Mouse (Mus musculus) neural tube, embryonic 12.5 days (tissue): ENCODE data around the gene Smg1. TPM values are rescaled to one million over a fixed set of nuclear protein-coding genes. Genes with fewer than 3 reads are reported as not detected.
"Not testable (repeated sequence)": the region's sequence is repeated elsewhere in the genome, so short reads cannot be mapped to it uniquely, and the experiment has no call there.

Source experiments
- ATAC-seq: fragments of 200-750 bp; cut with Nextera tagmentation; 2 replicates; pipeline ENCODE4 v1.8.0; 2017; ENCODE audit warnings: low read depth, mild to moderate bottlenecking, moderate TSS enrichment, moderate library complexity; ENCODE audit not compliant: low FRiP score
- H3K27ac ChIP-seq: fragments of 300-500 bp; sonication (generic); 2 replicates; pipeline ENCODE4 v1.5.1; 2016
- H3K27me3 ChIP-seq: fragments of 300-500 bp; sonication (generic); replicated peaks from 2 replicates; pipeline ENCODE4 v1.6.1; 2016; ENCODE audit warnings: mild to moderate bottlenecking
- H3K36me3 ChIP-seq: fragments of 300-500 bp; sonication (generic); 2 replicates; pipeline ENCODE4 v1.6.1; 2016; ENCODE audit warnings: mild to moderate bottlenecking
- H3K4me1 ChIP-seq: fragments of 300-500 bp; sonication (generic); 2 replicates; pipeline ENCODE4 v1.6.1; 2016
- H3K4me2 ChIP-seq: fragments of 300-500 bp; sonication (generic); replicated peaks from 2 replicates; pipeline ENCODE4 v1.6.1; 2016; ENCODE audit warnings: mild to moderate bottlenecking
- H3K4me3 ChIP-seq: fragments of 300-500 bp; sonication (generic); 2 replicates; pipeline ENCODE4 v1.5.1; 2016
- H3K9ac ChIP-seq: fragments of 300-500 bp; sonication (generic); 2 replicates; pipeline ENCODE4 v1.6.1; 2016; ENCODE audit warnings: mild to moderate bottlenecking
- H3K9me3 ChIP-seq: fragments of 300-500 bp; sonication (generic); 2 replicates; pipeline ENCODE4 v1.6.1; 2016; ENCODE audit warnings: mild to moderate bottlenecking
- WGBS: fragments of 180-500 bp; shearing (Covaris S2); methylation state at CpG from one replicate; pipeline ENCODE4 v1.1.7; 2016; 5-methylcytosine and 5-hydroxymethylcytosine counted together
- polyA plus RNA-seq: library from polyadenylated mRNA; unstranded; fragments of >200 nt; fragmentation: Nextera tagmentation; extraction: Ambion mirVana; gene quantifications from 2 replicates; pipeline ENCODE4 v1.2.1, GENCODE M21; 2016

Smg1 gene
- polyA plus RNA-seq, 1 experiment from 2014 or later, result 18.8 TPM

DNA sequence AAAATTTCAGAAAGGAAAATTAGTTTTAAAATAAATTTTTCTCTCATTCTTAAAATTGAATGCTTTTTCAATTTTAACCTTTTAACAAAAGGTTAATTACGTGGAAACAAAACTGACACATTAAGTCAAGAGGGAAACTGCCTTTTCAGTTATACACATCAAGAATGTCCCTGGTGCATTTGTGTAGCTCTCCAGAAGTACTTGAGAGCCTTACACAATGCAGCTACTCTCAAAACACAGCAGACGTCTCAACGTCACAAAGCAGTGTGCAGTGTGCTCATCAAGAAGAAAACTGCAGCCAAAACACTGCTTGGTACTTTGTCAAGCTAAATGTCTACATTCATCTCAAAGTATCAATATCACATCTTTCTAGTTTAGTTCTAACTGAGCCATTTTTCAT, 63.7 kb downstream of the Smg1 start:
- Histone ChIP-seq H3K36me3 (peaks cover 54% of the 10 kb centered on the region), H3K4me1 (no peaks in the 10 kb centered on the region), H3K9ac (no peak overlapping the region), H3K4me2 (no peak overlapping the region), H3K27me3 (no peaks in the 10 kb centered on the region), H3K9me3 (no peaks in the 10 kb centered on the region), H3K27ac (no peak overlapping the region), H3K4me3 (no peak overlapping the region)
- no peak for ATAC-seq
- 86% methylated on average over 3 of the region's 3 CpGs for WGBS

DNA sequence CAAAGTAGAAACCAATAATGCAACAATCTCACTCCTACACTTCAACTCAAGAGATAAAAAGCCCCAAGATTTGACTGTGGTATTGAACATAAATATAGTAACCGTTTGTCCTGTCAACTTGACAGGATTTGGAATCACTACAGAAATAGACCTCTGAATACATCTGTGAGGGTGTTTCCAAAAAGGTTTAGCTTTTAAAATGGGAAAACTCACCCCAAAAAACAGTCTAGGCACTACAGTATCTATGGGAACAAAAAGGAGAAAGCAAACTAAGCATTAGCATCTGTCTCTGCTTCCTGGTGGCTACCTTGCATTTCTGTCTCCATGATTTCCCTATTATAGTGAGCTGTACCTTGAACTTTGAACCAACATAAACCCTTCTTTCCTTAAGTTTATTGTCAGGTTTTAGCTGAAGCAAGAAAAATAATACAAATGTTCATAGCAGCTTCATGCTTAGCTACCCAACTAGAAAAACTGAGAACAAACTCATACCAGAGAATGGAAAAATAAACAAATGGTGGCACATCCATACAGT, 67.6 kb downstream of the Smg1 start:
- Histone ChIP-seq H3K4me3 (no peak overlapping the region), H3K9me3 (no peaks in the 10 kb centered on the region), H3K4me2 (no peak overlapping the region), H3K9ac (no peak overlapping the region), H3K27ac (no peak overlapping the region), H3K27me3 (no peaks in the 10 kb centered on the region), H3K36me3 (peaks cover 42% of the 10 kb centered on the region), H3K4me1 (no peaks in the 10 kb centered on the region)
- ATAC-seq, result no peak
- 92% methylated on average over 1 of the region's 1 CpGs for WGBS

DNA sequence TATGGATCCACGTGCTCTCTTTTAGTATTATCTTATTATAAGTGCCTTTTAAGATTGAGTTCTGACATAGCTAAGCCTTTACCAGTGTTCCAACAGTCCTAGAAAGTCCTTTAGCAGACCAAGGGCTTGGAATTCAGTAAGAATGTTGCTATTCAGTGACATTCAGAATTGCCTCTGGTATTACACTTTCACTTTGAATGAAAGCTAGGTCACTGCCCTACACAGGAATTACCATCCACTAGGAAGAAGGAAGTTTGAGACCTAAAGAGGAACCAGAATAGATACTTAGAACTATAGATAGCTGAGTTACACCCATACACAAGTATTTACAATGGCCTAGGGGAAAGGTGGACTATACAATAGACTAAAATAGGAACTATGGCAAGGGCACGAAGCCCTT, 73.3 kb downstream of the Smg1 start:
- H3K4me3 ChIP-seq, result not testable (repeated sequence)
- WGBS, result 93% methylated on average over 2 of the region's 2 CpGs

DNA sequence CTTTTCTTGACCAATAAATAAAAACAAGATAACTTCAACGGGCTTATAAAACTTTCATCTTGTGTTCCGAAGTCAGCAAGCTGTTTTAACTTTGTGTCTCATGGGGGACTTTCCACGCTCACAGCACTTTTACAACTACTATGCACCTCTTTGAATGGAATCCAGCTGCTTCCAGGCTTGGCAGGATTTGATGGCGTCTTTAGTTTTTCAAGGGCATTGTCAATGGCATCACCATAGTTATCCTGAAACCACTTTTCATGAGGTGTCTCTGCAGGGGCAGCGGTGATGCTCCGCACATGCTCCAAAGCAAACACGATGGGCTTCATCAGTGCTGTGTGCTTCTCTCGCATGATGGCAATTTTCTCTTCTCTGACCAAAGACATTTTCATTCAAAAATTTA, 80.5 kb downstream of the Smg1 start:
- H3K4me1 ChIP-seq, result no peaks in the 10 kb centered on the region
- peaks cover 38% of the 10 kb centered on the region for H3K36me3 ChIP-seq
- no peak overlapping the region for H3K4me3 ChIP-seq
- no peaks in the 10 kb centered on the region for H3K27me3 ChIP-seq
- no peaks in the 10 kb centered on the region for H3K9me3 ChIP-seq
- no peak overlapping the region for H3K27ac ChIP-seq
- H3K9ac ChIP-seq, result no peak overlapping the region
- no peak for ATAC-seq
- WGBS, result 82% methylated on average over 8 of the region's 8 CpGs
- H3K4me2 ChIP-seq, result no peak overlapping the region

More for the DNA sequence above, 73.3 kb downstream of the Smg1 start:
- H3K9ac ChIP-seq, H3K4me2 ChIP-seq, H3K9me3 ChIP-seq, H3K27ac ChIP-seq, H3K4me1 ChIP-seq, H3K27me3 ChIP-seq, ATAC-seq: not testable (repeated sequence)
- H3K36me3 ChIP-seq, result peaks cover 61% of the 10 kb centered on the region

DNA sequence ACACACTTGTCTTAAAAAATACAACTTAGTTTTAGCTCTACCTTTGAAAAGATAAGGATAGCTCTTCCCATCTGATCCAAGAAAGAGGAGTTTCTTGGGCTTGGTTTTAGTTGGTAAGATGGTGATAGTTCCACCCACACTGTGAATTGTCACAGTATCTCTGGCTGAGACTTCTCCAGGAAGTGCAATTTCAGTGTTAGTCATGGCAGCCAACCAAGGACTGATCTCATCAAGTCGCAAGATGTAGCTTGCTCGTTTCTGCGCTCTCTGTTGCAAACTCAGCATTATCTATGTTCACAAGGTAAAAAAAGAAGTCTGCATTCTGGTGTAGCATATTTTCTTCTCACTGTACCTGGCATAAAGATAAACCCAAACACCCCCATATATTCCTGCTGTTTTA, 83.3 kb downstream of the Smg1 start:
- Histone ChIP-seq H3K4me2 (no peak overlapping the region), H3K9me3 (no peaks in the 10 kb centered on the region), H3K9ac (no peak overlapping the region), H3K27me3 (no peaks in the 10 kb centered on the region), H3K36me3 (peaks cover 35% of the 10 kb centered on the region), H3K4me3 (no peak overlapping the region), H3K27ac (no peak overlapping the region), H3K4me1 (no peaks in the 10 kb centered on the region)
- 97% methylated on average over 3 of the region's 3 CpGs for WGBS
- ATAC-seq, result no peak

DNA sequence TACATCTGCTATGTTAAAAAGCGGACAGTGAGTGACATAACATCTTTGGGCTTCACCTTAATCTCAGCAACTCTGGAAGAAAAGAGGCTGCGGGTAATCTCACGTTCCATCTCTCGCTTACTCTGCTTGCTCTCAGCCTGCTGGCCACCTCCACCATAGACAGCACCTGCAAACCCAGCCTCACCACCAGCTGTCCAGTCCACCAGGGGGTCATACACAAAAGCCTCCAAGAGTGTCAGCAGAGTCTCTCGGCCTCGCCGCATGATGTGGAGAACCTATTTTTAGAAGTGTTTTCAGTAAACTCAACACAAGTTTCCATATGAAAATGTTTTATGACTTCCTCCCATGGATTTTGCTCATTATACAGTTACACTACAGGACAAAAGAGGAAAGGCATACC, 87.0 kb downstream of the Smg1 start:
- no peak for ATAC-seq
- H3K27ac ChIP-seq, result no peak overlapping the region
- no peak overlapping the region for H3K4me3 ChIP-seq
- H3K36me3 ChIP-seq, result peaks cover 61% of the 10 kb centered on the region
- no peaks in the 10 kb centered on the region for H3K27me3 ChIP-seq
- no peaks in the 10 kb centered on the region for H3K4me1 ChIP-seq
- WGBS, result 97% methylated on average over 7 of the region's 7 CpGs
- H3K9me3 ChIP-seq, result no peaks in the 10 kb centered on the region
- no peak overlapping the region for H3K4me2 ChIP-seq
- H3K9ac ChIP-seq, result no peak overlapping the region

DNA sequence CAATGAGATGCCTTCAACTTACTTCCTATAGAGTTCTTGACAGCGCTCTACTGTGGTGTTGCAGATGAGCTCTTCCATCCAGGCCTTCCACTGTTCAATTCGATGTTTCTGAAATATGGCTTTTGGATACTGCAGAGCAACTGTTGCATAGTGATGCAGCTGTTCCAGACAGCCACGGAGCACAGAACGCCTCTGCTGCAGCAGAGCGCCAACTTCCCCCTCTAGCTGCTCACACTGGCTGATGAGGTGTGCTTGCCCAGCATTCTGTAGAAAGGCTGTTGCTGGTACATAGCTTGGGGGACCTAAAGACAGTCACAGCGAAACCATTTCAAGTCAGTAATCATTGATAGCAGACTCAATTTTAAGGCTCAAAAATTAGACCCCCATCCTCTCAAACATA, 89.3 kb downstream of the Smg1 start:
- no peak overlapping the region for H3K4me3 ChIP-seq
- H3K4me2 ChIP-seq, result no peak overlapping the region
- ATAC-seq, result no peak
- peaks cover 59% of the 10 kb centered on the region for H3K36me3 ChIP-seq
- no peak overlapping the region for H3K27ac ChIP-seq
- H3K4me1 ChIP-seq, result no peaks in the 10 kb centered on the region
- no peaks in the 10 kb centered on the region for H3K27me3 ChIP-seq
- H3K9ac ChIP-seq, result no peak overlapping the region
- H3K9me3 ChIP-seq, result no peaks in the 10 kb centered on the region
- 96% methylated on average over 6 of the region's 6 CpGs for WGBS

DNA sequence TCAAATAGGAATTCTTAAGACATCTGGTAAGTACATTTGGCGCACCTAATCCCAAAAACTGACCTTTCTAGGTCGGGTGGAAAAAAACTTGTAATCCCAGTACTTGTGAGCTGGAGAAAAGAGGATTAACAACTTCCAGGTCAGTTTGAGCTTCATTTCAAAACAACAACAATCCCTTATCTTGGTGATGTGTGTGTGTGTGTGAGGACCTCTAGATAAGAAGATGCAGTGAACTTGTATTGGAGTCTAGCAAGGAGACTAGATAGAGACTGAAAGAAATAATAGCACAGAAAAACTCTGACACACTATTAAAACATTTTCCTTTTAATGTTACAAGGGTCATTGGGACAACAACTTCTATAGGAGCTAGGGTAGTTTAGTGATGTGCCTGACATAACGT, 99.9 kb downstream of the Smg1 start:
- H3K4me3 ChIP-seq, result no peak overlapping the region
- no peak overlapping the region for H3K4me2 ChIP-seq
- peaks cover 56% of the 10 kb centered on the region for H3K36me3 ChIP-seq
- H3K27me3 ChIP-seq, result no peaks in the 10 kb centered on the region
- no peaks in the 10 kb centered on the region for H3K4me1 ChIP-seq
- H3K27ac ChIP-seq, result no peak overlapping the region
- ATAC-seq, result no peak
- no peaks in the 10 kb centered on the region for H3K9me3 ChIP-seq
- no peak overlapping the region for H3K9ac ChIP-seq
- WGBS, result 91% methylated on average over 3 of the region's 3 CpGs

DNA sequence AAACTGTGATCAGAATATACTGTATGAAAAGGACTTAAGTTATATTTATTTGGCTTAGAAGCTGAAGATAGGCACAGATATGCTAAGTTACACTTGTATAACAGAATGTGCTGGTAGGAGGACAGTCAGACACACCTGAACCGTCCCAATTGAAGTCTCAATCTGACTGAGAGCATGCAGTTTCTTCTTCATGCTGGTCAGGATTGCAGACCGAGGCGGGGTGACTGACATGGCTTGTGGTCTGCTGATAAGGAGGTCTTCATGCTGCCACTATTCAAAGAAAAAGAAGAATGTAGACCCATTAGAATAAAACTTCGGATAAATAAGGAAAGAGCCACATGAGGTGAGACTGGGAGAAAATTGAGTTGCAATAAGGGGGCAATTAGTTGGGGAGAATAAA, 100.3 kb downstream of the Smg1 start:
- no peaks in the 10 kb centered on the region for H3K9me3 ChIP-seq
- no peak for ATAC-seq
- 92% methylated on average over 4 of the region's 4 CpGs for WGBS
- H3K9ac ChIP-seq, result no peak overlapping the region
- no peak overlapping the region for H3K4me3 ChIP-seq
- no peak overlapping the region for H3K27ac ChIP-seq
- no peaks in the 10 kb centered on the region for H3K27me3 ChIP-seq
- no peaks in the 10 kb centered on the region for H3K4me1 ChIP-seq
- no peak overlapping the region for H3K4me2 ChIP-seq
- peaks cover 53% of the 10 kb centered on the region for H3K36me3 ChIP-seq

DNA sequence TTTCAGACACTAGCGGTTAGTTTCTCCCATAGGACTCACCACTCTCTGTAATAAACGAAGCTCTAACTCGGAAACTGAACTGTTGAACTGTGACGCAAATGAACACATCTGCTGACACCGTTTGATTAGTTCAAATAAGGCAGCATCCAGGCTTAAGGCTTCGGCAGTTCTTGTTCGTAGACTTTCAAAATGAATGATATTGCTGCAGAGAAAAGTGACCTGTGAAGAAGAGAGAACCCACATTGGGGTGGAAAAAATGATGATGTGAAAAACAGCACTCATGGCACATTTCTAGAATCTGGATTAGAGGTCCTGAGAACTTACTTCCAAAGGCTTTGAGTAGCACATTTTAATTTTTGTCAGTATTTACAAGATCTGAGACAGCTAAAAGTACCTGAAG, 102.2 kb downstream of the Smg1 start:
- no peak for ATAC-seq
- no peaks in the 10 kb centered on the region for H3K4me1 ChIP-seq
- H3K36me3 ChIP-seq, result peaks cover 63% of the 10 kb centered on the region

DNA sequence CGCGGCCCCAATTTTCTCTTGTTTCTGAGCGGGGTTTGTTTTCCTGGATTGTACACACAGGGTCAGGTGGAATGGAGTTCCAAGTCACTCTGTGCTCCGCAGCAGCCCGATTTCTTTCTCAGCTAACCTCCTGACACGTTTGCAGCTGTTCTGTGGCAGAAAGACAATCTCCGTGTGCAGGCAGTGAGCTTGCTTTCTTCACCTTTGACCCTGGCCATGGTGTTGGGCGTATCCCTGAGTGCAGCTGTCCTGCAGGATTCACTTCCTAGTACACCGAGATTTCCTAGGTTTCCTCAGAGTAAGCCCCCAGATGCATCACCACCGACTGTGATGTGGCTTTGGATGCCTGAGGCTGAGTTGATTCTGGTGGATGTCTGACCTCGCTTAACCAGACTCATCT, 108.3 kb downstream of the Smg1 start:
- H3K9me3 ChIP-seq, result no peaks in the 10 kb centered on the region
- H3K4me1 ChIP-seq, result no peaks in the 10 kb centered on the region
- H3K36me3 ChIP-seq, result peaks cover 47% of the 10 kb centered on the region
- no peak overlapping the region for H3K4me2 ChIP-seq
- H3K4me3 ChIP-seq, result no peak overlapping the region
- no peak for ATAC-seq
- no peaks in the 10 kb centered on the region for H3K27me3 ChIP-seq
- no peak overlapping the region for H3K9ac ChIP-seq
- H3K27ac ChIP-seq, result no peak overlapping the region
- WGBS, result 79% methylated on average over 11 of the region's 11 CpGs

More for the DNA sequence above, 102.2 kb downstream of the Smg1 start:
- Histone ChIP-seq H3K9me3 (no peaks in the 10 kb centered on the region), H3K27ac (no peak overlapping the region), H3K9ac (no peak overlapping the region), H3K4me3 (no peak overlapping the region), H3K27me3 (no peaks in the 10 kb centered on the region), H3K4me2 (no peak overlapping the region)
- WGBS, result 93% methylated on average over 7 of the region's 7 CpGs

DNA sequence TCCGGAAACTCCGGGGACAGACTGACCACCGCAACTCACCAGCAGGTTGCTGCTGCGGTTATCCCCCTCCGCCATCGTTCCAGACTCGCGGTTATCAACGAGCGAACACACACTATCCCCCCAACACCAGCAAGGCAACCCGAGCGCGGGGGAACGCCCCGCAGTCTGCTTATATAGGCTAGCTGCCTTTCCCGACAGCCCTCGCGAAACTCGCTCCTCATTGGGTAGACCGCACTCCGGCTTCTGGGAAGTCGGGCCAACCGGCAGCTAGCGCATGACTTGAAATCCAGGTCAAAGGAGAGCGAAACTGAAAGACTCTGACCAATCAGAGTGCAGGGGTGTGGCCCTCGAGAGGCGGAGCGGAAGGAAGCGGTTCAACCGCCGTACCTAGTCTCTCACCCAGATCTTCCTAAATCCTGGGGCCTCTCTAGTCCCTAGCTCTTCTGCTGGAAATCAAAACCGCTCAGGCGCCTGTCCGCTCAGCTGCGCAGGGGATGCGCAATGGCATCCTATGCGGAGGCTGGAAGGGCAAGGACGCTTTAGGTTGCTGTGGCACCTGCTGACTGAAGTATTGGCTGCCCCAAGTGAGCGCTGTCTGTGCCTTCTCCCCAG, 113.9 kb downstream of the Smg1 start, which contains the start of gene Arl6ip1:
Gene Arl6ip1, minus strand, starts transcription at position 233 of the 612 bp plus-strand sequence.
- H3K9ac ChIP-seq, result peak within 1 kb of the TSS; percentile 84
- peak within 1 kb of the TSS; percentile 68; the same call in 1 of the 2 replicates for H3K27ac ChIP-seq
- no peaks in the 10 kb centered on the region for H3K9me3 ChIP-seq
- peak; percentile 99 for ATAC-seq
- H3K36me3 ChIP-seq, result peaks cover 11% of the 10 kb centered on the region
- H3K4me1 ChIP-seq, result peaks cover 21% of the 10 kb centered on the region
- H3K4me2 ChIP-seq, result peak within 1 kb of the TSS; percentile 68
- peak within 1 kb of the TSS; percentile 82 for H3K4me3 ChIP-seq
- H3K27me3 ChIP-seq, result no peaks in the 10 kb centered on the region
- under 1% methylated on average over 39 of the region's 39 CpGs for WGBS

DNA sequence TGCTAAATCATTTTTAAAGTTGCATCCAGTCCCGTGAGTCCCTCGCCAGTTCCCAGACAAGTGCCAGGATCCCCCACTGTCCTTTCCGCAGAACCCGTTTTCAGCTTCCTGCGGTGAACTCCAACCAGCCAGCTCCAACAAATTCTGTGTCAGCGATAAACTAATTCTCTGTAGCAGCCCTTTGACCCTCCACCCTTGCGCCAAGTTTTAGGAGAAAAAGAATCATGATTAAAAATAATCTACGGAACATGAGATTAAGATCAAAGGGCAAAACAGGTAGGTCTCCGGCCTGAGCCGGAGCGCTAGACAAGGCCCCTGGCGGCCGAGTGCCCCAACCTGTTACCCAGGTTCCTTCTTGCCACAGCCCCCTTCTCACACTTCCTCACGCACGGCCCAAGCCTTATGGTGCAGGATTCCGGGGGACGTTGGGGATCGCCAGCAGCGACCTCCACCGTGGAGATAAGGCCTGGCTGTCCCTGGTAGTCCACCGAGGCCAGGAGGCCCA, 114.5 kb downstream of the Smg1 start:
- H3K4me3 ChIP-seq, result peak overlapping the region; percentile 82
- H3K27ac ChIP-seq, result peak overlapping the region; percentile 68; the same call in 1 of the 2 replicates
- peaks cover 15% of the 10 kb centered on the region for H3K36me3 ChIP-seq
- peak; percentile 81 for ATAC-seq
- peak overlapping the region; percentile 84 for H3K9ac ChIP-seq
- peaks cover 21% of the 10 kb centered on the region for H3K4me1 ChIP-seq
- WGBS, result 0% methylated on average over 21 of the region's 21 CpGs
- H3K27me3 ChIP-seq, result no peaks in the 10 kb centered on the region
- peak overlapping the region; percentile 68 for H3K4me2 ChIP-seq
- H3K9me3 ChIP-seq, result no peaks in the 10 kb centered on the region
